Mouse (Mus musculus): ENCODE results near the gene Areg.

The Areg gene

DNA sequence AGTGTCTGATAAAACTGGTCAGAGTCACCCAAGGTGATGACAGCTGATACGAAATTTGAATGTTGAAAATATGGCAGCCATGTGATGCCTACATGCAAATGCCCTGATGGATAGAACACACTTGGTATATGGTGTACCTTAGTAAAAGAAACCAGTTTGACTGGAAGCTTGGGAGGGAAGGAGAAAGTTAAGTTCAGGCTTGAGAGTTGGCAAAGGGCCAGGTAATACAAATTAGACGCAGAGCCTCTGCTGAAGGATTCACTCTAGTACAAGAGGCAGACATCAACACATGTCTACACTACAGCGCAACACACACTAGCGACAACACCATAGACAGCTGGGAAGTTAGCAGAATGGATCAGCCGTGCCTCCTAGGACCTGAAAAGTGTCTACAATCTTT, 27.2 kb downstream of the Areg start:
- DNase-seq (ENCODE audit: low spot score), result no peak

DNA sequence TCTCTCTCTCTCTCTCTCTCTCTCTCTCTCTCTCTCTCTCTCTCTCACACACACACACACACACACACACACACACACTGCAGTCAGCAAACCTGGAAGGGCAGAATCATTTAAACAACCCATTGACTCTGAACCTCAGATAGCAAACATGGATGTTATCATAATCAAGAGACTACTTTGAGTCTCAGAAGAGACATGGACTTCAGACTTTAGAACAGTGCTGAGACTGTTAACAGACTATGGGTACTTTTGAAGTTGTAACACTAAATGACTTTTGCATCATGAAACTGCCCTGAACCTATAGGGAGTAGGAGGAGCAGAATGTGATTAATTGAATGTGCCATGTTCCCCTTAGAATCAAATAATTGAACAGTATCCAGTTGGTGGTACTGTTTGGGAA, 37.0 kb downstream of the Areg start:
- DNase-seq (ENCODE audit: low spot score), result no peak

DNA sequence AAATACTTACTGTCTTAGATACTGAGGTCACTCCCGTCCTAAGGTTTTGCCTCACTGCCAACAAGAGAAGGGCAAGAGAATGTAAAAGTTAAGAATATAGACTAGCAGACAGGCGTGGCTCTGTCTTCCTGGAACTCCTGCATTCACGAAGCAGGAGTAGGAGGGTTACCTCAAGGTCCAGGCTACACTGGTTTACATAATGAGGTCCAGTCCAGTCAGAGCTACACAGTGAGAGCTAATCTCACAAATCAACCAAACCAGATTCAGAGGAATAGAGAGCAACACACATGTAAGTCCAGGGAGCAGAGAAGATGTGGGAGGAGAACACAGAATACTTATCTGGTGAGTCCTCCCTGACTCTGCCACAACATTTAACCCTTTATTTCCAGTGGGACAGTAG, 55.2 kb downstream of the Areg start:
- no peak for DNase-seq (ENCODE audit: low spot score)
